Mouse (Mus musculus) neural tube, embryonic 15.5 days (tissue): ENCODE data around the gene Gars. TPM values are rescaled to one million over a fixed set of nuclear protein-coding genes. Genes with fewer than 3 reads are reported as not detected.
A peak's percentile ranks its signal among the peaks of the same experiment; 100 is the strongest.

Source experiments
- ATAC-seq: fragments of 200-750 bp; cut with Nextera tagmentation; 2 replicates; pipeline ENCODE4 v1.8.0; 2017; ENCODE audit warnings: mild to moderate bottlenecking, moderate TSS enrichment, moderate library complexity; ENCODE audit not compliant: low FRiP score
- H3K27ac ChIP-seq: fragments of 300-500 bp; sonication (generic); replicated peaks from 2 replicates; pipeline ENCODE4 v1.5.1; 2015; ENCODE audit warnings: mild to moderate bottlenecking, inconsistent platforms
- H3K27me3 ChIP-seq: fragments of 300-500 bp; sonication (generic); replicated peaks from 2 replicates; pipeline ENCODE4 v1.6.1; 2015; ENCODE audit warnings: inconsistent platforms
- H3K36me3 ChIP-seq: fragments of 300-500 bp; sonication (generic); 2 replicates; pipeline ENCODE4 v1.6.1; 2015; ENCODE audit warnings: inconsistent platforms
- H3K4me1 ChIP-seq: fragments of 300-500 bp; sonication (generic); 2 replicates; pipeline ENCODE4 v1.6.1; 2015; ENCODE audit warnings: inconsistent platforms
- H3K4me2 ChIP-seq: fragments of 300-500 bp; sonication (generic); 2 replicates; pipeline ENCODE4 v1.6.1; 2015; ENCODE audit warnings: inconsistent platforms, mild to moderate bottlenecking, moderate library complexity
- H3K4me3 ChIP-seq: fragments of 300-500 bp; sonication (generic); replicated peaks from 2 replicates; pipeline ENCODE4 v1.5.1; 2015; ENCODE audit warnings: mild to moderate bottlenecking, inconsistent platforms
- H3K9ac ChIP-seq: fragments of 300-500 bp; sonication (generic); replicated peaks from 2 replicates; pipeline ENCODE4 v1.6.1; 2015; ENCODE audit warnings: mild to moderate bottlenecking, inconsistent platforms
- H3K9me3 ChIP-seq: fragments of 300-500 bp; sonication (generic); replicated peaks from 2 replicates; pipeline ENCODE4 v1.6.1; 2016; ENCODE audit warnings: inconsistent platforms
- WGBS: fragments of 180-500 bp; shearing (Covaris S2); methylation state at CpG from one replicate; pipeline ENCODE4 v1.1.7; 2015; ENCODE audit warnings: mixed read lengths; 5-methylcytosine and 5-hydroxymethylcytosine counted together
- polyA plus RNA-seq: library from polyadenylated mRNA; unstranded; fragments of >200 nt; fragmentation: Nextera tagmentation; extraction: Ambion mirVana; gene quantifications from 2 replicates; pipeline ENCODE4 v1.2.1, GENCODE M21; 2015

Gene Gars
- polyA plus RNA-seq, 1 experiment from 2014 or later: 197 TPM

GRCm38 (mm10) chr6:55038671-55039445 is 1.1 kb downstream of the Gars start:
- ATAC-seq: peak; percentile 43; the same call in 1 of the 2 replicates
- peaks cover 38% of the 10 kb centered on the region for H3K4me1 ChIP-seq
- H3K4me2 ChIP-seq: peak overlapping the region; percentile 80
- H3K27me3 ChIP-seq: 0 out of 2 replicates have a peak, but pooled peaks cover 5% of the 10 kb centered on the region
- H3K27ac ChIP-seq: peak overlapping the region; percentile 92
- no peaks in the 10 kb centered on the region for H3K36me3 ChIP-seq
- peak overlapping the region; percentile 95 for H3K9ac ChIP-seq
- WGBS: 3% methylated on average over 12 of the region's 12 CpGs
- H3K9me3 ChIP-seq: no peaks in the 10 kb centered on the region
- peak overlapping the region; percentile 76 for H3K4me3 ChIP-seq

DNA sequence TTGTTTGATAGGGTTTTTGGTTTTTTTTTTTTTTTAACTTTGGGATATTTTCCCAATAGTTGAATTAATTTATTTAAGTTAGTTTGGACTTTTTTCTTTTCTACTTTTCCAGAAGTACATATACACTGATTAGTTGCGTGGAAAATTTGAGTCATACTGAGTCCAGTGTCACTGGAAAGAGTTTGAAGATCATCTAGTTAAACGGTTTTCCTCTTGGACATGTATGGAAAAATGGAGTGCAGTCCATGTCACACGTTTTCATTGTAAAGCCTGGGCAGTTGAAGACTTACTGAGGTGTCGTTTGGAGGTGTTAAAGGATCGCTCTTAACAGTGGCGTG is 1.6 kb downstream of the Gars start:
- 74% methylated on average over 6 of the region's 6 CpGs for WGBS
- Histone ChIP-seq H3K36me3 (no peaks in the 10 kb centered on the region), H3K27ac (no peak overlapping the region), H3K4me1 (peaks cover 44% of the 10 kb centered on the region), H3K27me3 (0 out of 2 replicates have a peak, but pooled peaks cover 4% of the 10 kb centered on the region), H3K9ac (no peak overlapping the region; the same call in 1 of the 2 replicates), H3K4me2 (peak overlapping the region; percentile 80), H3K9me3 (no peaks in the 10 kb centered on the region), H3K4me3 (peak overlapping the region; percentile 76)
- no peak for ATAC-seq

DNA sequence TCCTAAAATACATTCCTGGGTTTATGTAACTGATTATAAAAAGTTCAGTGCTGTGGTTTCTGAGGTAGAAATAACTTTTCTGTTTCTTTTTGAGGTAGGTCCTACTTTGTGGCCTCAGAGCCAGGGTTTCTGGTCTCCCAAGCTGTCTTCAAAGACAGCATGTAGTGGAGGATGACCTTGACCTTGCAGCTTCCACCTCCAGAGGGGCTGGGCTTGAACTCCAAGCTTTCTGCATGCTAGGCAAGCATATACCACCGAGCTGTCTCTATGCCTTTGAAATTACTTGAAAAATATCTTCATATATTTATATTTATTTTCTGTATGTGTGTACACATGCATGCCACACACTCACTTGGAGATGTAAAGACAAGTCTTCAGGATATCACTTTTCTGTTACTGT is 2.2 kb downstream of the Gars start:
- H3K36me3 ChIP-seq: no peaks in the 10 kb centered on the region
- 0 out of 2 replicates have a peak overlapping the region, but pooled peaks have one; percentile 80 for H3K4me2 ChIP-seq
- H3K4me3 ChIP-seq: no peak overlapping the region
- 0 out of 2 replicates have a peak, but pooled peaks cover 3% of the 10 kb centered on the region for H3K27me3 ChIP-seq
- no peak for ATAC-seq
- no peak overlapping the region for H3K27ac ChIP-seq
- peaks cover 50% of the 10 kb centered on the region for H3K4me1 ChIP-seq
- WGBS: 83% methylated on average over 1 of the region's 1 CpGs
- no peaks in the 10 kb centered on the region for H3K9me3 ChIP-seq
- H3K9ac ChIP-seq: no peak overlapping the region

- H3K9me3 ChIP-seq: no peaks in the 10 kb centered on the region
- no peak overlapping the region for H3K4me3 ChIP-seq
- H3K36me3 ChIP-seq: peaks cover 13% of the 10 kb centered on the region
- ATAC-seq: no peak
- H3K27me3 ChIP-seq: no peaks in the 10 kb centered on the region
- WGBS: 81% methylated on average over 8 of the region's 8 CpGs
- no peak overlapping the region for H3K27ac ChIP-seq
- H3K4me1 ChIP-seq: peaks cover 48% of the 10 kb centered on the region
- no peak overlapping the region for H3K9ac ChIP-seq
- H3K4me2 ChIP-seq: no peak overlapping the region
Observed at GRCm38 (mm10) chr6:55043206-55043605, 5.4 kb downstream of the Gars start.

DNA sequence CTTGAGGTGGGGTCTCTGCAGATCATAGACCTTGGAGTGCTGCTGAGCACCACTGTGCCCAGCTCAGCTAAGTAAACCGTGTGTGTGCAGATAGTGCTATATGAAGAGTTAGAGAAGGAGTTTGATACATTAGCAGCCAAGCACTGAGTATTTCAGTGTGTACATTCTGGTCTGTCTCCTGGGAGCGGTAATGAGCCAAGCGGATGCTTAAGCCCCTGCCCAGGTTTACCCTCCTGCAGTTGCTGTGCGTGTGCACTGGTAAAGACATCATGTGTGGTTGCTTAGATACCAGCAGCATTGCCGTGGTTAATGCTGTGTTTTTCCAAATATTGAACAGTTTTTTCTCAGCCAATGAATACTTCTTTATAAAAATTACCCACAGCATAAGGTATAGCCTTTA is 6.7 kb downstream of the Gars start:
- peaks cover 39% of the 10 kb centered on the region for H3K4me1 ChIP-seq
- H3K4me3 ChIP-seq: no peak overlapping the region
- H3K4me2 ChIP-seq: no peak overlapping the region
- no peaks in the 10 kb centered on the region for H3K9me3 ChIP-seq
- no peaks in the 10 kb centered on the region for H3K27me3 ChIP-seq
- 43% methylated on average over 5 of the region's 5 CpGs for WGBS
- no peak overlapping the region for H3K9ac ChIP-seq
- ATAC-seq: no peak
- H3K27ac ChIP-seq: no peak overlapping the region
- peaks cover 20% of the 10 kb centered on the region for H3K36me3 ChIP-seq

DNA sequence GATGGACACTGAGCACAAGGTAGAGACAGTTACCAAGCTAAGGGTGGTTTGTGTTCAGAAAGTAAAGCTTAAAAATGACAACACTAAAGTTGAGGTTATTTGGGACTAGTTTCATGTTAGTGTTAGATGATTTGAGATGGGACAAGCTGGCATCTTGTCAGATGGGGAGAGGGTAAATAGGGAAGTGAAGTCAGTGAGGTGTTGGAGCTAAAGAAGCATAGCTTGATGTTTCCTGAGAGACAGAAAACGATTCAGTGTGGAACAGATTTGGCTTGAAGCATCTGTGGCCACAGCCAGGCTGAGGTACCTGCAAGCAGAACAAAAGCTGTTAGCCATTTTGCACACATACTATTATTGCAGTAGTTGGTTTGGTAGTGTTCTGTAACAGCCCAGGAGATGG is 7.5 kb downstream of the Gars start:
- H3K4me3 ChIP-seq: no peak overlapping the region
- no peaks in the 10 kb centered on the region for H3K9me3 ChIP-seq
- no peak for ATAC-seq
- no peak overlapping the region for H3K4me2 ChIP-seq
- no peak overlapping the region for H3K9ac ChIP-seq
- H3K27ac ChIP-seq: no peak overlapping the region
- peaks cover 23% of the 10 kb centered on the region for H3K36me3 ChIP-seq
- 53% methylated on average over 1 of the region's 1 CpGs for WGBS
- peaks cover 33% of the 10 kb centered on the region for H3K4me1 ChIP-seq
- no peaks in the 10 kb centered on the region for H3K27me3 ChIP-seq

DNA sequence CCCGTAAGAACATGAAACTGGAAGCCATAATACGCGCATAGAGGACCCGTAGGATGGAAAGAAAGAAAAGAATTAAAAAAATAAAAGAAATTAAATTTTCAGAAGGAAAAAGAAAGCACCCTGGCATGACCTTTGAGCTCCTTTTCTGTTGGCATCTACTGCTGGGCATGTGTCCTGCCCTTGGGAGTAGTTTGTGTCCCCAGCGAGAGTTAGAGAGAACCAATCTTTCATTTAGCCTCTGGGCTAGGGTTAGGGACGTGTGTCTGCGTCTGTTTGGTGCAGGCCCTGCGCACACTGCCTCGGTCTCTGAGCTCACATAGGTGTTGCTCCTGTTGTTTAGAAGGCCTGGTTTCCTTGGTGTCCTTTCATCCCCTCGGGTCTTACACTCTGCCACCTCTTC is 11.4 kb downstream of the Gars start:
- whole genome bisulfite sequencing: 92% methylated on average over 10 of the region's 10 CpGs
- ATAC-seq: no peak

DNA sequence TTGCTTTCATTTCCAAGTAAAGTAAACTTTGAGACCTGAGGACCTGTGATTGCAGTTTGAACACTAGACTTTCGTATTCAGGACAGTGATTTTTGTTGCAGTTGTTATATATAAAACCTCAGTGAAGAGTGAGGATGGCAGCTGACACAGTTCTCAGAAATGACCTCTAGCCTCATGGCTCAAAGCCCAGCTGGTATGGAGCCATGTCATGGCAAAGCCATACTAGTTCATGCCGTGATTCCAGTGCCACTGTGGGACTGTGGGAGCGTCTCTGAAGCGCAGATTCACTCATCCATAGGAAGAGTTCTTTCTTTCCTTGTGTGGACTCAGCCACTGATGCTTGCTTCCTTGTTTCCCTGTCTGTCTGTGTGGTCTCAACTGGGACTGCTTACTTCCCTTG is 16.7 kb downstream of the Gars start:
- WGBS: 92% methylated on average over 4 of the region's 4 CpGs
- H3K4me2 ChIP-seq: no peak overlapping the region
- no peak for ATAC-seq
- no peaks in the 10 kb centered on the region for H3K4me1 ChIP-seq
- H3K27me3 ChIP-seq: no peaks in the 10 kb centered on the region
- no peak overlapping the region for H3K27ac ChIP-seq
- H3K36me3 ChIP-seq: peaks cover 72% of the 10 kb centered on the region
- no peak overlapping the region for H3K4me3 ChIP-seq
- H3K9me3 ChIP-seq: no peaks in the 10 kb centered on the region
- H3K9ac ChIP-seq: no peak overlapping the region

More for the DNA sequence above, 11.4 kb downstream of the Gars start:
- Histone ChIP-seq H3K9ac (no peak overlapping the region), H3K36me3 (peaks cover 52% of the 10 kb centered on the region), H3K4me2 (no peak overlapping the region), H3K9me3 (no peaks in the 10 kb centered on the region), H3K4me1 (peaks cover 13% of the 10 kb centered on the region), H3K27me3 (no peaks in the 10 kb centered on the region), H3K27ac (no peak overlapping the region), H3K4me3 (no peak overlapping the region)

DNA sequence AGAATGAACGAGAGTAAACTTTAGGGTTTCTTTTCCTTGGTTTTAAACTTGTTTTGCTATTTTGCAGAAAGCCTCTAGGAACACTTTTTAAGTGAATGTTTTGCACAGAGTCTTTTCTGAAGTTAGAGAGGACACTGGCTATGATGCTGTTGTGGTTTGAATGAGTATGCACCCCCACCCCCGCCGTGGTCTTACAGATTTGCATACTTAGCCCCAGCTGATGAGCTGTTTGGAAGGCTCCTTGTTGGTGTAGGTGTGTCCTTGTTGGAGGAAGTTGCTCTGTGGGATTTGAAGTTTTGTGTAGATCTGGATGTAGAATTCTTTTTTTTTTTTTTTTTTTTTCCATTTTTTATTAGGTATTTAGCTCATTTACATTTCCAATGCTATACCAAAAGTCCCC is 19.6 kb downstream of the Gars start:
- H3K9ac ChIP-seq: no peak overlapping the region
- WGBS: 93% methylated on average over 3 of the region's 3 CpGs
- H3K9me3 ChIP-seq: no peaks in the 10 kb centered on the region
- H3K4me1 ChIP-seq: no peaks in the 10 kb centered on the region
- no peak overlapping the region for H3K4me3 ChIP-seq
- H3K27ac ChIP-seq: no peak overlapping the region
- peaks cover 79% of the 10 kb centered on the region for H3K36me3 ChIP-seq
- ATAC-seq: no peak
- H3K27me3 ChIP-seq: no peaks in the 10 kb centered on the region
- H3K4me2 ChIP-seq: no peak overlapping the region

- H3K9ac ChIP-seq: no peak overlapping the region
- H3K36me3 ChIP-seq: peaks cover 77% of the 10 kb centered on the region
- no peaks in the 10 kb centered on the region for H3K4me1 ChIP-seq
- no peak overlapping the region for H3K27ac ChIP-seq
- H3K4me2 ChIP-seq: no peak overlapping the region
- no peak overlapping the region for H3K4me3 ChIP-seq
- WGBS: 96% methylated on average over 7 of the region's 7 CpGs
- H3K27me3 ChIP-seq: no peaks in the 10 kb centered on the region
- no peaks in the 10 kb centered on the region for H3K9me3 ChIP-seq
- no peak for ATAC-seq
Observed at GRCm38 (mm10) chr6:55060241-55060825, 22.5 kb downstream of the Gars start.

GRCm38 (mm10) chr6:55061328-55061727 is 23.5 kb downstream of the Gars start:
- Histone ChIP-seq H3K36me3 (peaks cover 77% of the 10 kb centered on the region), H3K27me3 (no peaks in the 10 kb centered on the region), H3K4me3 (no peak overlapping the region), H3K27ac (no peak overlapping the region), H3K4me2 (no peak overlapping the region), H3K9me3 (no peaks in the 10 kb centered on the region), H3K4me1 (no peaks in the 10 kb centered on the region), H3K9ac (no peak overlapping the region)
- ATAC-seq: no peak
- 88% methylated on average over 11 of the region's 11 CpGs for WGBS

DNA sequence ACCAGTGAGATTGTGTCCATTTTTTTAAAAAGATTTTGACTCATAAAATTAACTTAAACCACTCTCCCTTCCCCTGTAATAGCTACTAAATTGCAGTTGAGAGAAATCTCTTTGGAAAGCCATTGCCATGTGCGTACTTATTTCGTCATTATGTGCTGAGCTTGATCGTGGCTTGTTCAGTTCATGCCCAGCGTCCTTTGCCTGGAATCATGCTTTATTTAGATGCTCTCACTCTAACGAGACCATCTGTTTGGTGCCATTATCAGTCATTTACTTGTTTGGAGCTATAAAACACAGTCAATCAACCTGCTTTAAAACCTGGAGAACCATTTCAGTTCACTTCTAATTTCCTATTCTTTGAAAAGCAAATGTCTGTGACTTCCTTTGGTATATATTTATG is 24.4 kb downstream of the Gars start:
- Histone ChIP-seq H3K4me1 (no peaks in the 10 kb centered on the region), H3K27ac (no peak overlapping the region), H3K4me2 (no peak overlapping the region), H3K9me3 (no peaks in the 10 kb centered on the region), H3K27me3 (no peaks in the 10 kb centered on the region), H3K9ac (no peak overlapping the region), H3K36me3 (peaks cover 78% of the 10 kb centered on the region), H3K4me3 (no peak overlapping the region)
- WGBS: 45% methylated on average over 5 of the region's 5 CpGs
- peak; percentile 50; the same call in 1 of the 2 replicates for ATAC-seq
